Mouse (Mus musculus): ENCODE data around the gene Fhl2. TPM values are rescaled to one million over a fixed set of nuclear protein-coding genes. Genes with fewer than 3 reads are reported as not detected.

Fhl2 gene
- polyA plus RNA-seq, 1 experiment from 2014 or later: 22.4 TPM

GRCm38 (mm10) chr1:43186334-43186733 is 10.4 kb downstream of the Fhl2 start:
- no peaks in the 10 kb centered on the region for H3K36me3 ChIP-seq
- no peak overlapping the region for H3K9ac ChIP-seq
- H3K27ac ChIP-seq (replicated peaks): no peak overlapping the region
- no peaks in the 10 kb centered on the region for H3K27me3 ChIP-seq
- no peak for ATAC-seq (ENCODE audit: low read depth)
- H3K4me2 ChIP-seq: no peak overlapping the region
- H3K4me1 ChIP-seq (replicated peaks): 0 out of 2 replicates have a peak, but pooled peaks cover 4% of the 10 kb centered on the region
- no peaks in the 10 kb centered on the region for H3K9me3 ChIP-seq
- 8% methylated on average over 7 of the region's 7 CpGs for WGBS
- no peak overlapping the region for H3K4me3 ChIP-seq

GRCm38 (mm10) chr1:43180912-43181311 is 15.9 kb downstream of the Fhl2 start:
- Histone ChIP-seq H3K4me3 (no peak overlapping the region), H3K27me3 (no peaks in the 10 kb centered on the region), H3K27ac (replicated peaks) (no peak overlapping the region), H3K4me2 (no peak overlapping the region), H3K9me3 (no peaks in the 10 kb centered on the region), H3K9ac (no peak overlapping the region), H3K4me1 (replicated peaks) (0 out of 2 replicates have a peak, but pooled peaks cover 5% of the 10 kb centered on the region), H3K36me3 (no peaks in the 10 kb centered on the region)
- 85% methylated on average over 6 of the region's 6 CpGs for WGBS
- no peak for ATAC-seq (ENCODE audit: low read depth)

- H3K4me2 ChIP-seq: no peak overlapping the region
- H3K36me3 ChIP-seq: no peaks in the 10 kb centered on the region
- H3K9ac ChIP-seq: no peak overlapping the region
- 64% methylated on average over 1 of the region's 1 CpGs for WGBS
- H3K4me1 ChIP-seq (replicated peaks): 0 out of 2 replicates have a peak, but pooled peaks cover 5% of the 10 kb centered on the region
- H3K9me3 ChIP-seq: no peaks in the 10 kb centered on the region
- no peak for ATAC-seq (ENCODE audit: low read depth)
- H3K27ac ChIP-seq (replicated peaks): no peak overlapping the region
- no peak overlapping the region for H3K4me3 ChIP-seq
- H3K27me3 ChIP-seq: no peaks in the 10 kb centered on the region
Measured at GRCm38 (mm10) chr1:43178780-43179179, 18.0 kb downstream of the Fhl2 start.

GRCm38 (mm10) chr1:43178378-43178777 is 18.4 kb downstream of the Fhl2 start:
- Histone ChIP-seq H3K27ac (replicated peaks) (no peak overlapping the region), H3K9me3 (no peaks in the 10 kb centered on the region), H3K4me2 (no peak overlapping the region), H3K4me3 (no peak overlapping the region), H3K36me3 (no peaks in the 10 kb centered on the region), H3K9ac (no peak overlapping the region), H3K27me3 (no peaks in the 10 kb centered on the region), H3K4me1 (replicated peaks) (0 out of 2 replicates have a peak, but pooled peaks cover 5% of the 10 kb centered on the region)
- 88% methylated on average over 6 of the region's 6 CpGs for WGBS
- no peak for ATAC-seq (ENCODE audit: low read depth)

DNA sequence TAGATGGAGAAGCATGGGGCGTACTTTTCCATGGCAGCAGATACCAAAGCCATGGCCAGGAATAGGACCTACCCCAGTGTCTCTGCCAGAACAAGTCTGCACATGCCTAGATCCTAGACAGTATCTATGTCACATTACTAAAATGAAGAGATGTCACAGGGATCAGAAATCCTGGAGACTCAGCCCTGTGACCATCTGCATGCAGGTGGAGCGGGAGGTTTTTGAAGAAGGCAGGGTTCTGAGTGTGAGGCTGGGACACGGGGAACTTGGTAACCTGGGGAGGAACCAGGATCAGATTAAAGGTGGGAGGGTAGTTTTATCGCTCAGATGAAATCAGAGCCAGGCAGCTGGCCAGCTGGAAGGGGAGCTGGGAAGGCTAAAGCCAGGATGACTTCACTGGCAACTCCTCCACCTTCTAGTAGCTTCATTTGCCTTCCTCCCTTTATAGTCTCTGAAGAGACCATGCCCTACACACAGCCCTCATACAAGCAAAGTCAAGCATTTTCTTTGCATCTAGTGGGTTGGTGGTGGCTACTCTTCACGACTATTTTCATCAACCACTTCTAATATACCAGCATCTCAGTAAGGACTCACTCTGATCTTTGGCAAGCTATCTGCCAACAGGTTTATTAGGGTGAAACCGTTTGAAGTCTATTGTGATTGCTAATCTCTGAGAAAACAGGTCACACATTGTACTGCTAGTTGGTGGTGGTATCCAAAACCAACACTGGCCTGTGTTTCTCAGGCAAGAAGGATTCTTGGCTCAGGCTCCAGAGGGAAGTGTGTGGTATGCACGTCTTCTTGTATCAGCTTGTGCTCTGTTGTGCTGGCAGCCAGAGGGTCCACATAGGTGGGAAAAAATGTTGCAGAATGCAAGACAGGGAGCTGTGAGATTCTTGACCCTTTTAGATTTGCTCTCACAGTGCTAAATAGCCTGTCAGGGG is 23.2 kb downstream of the Fhl2 start:
- Histone ChIP-seq H3K27me3 (no peaks in the 10 kb centered on the region), H3K9me3 (no peaks in the 10 kb centered on the region), H3K9ac (no peak overlapping the region), H3K4me1 (replicated peaks) (0 out of 2 replicates have a peak, but pooled peaks cover 2% of the 10 kb centered on the region), H3K4me3 (no peak overlapping the region), H3K36me3 (no peaks in the 10 kb centered on the region), H3K4me2 (no peak overlapping the region), H3K27ac (replicated peaks) (no peak overlapping the region)
- ATAC-seq (ENCODE audit: low read depth): no peak
- 77% methylated on average over 7 of the region's 7 CpGs for WGBS

DNA sequence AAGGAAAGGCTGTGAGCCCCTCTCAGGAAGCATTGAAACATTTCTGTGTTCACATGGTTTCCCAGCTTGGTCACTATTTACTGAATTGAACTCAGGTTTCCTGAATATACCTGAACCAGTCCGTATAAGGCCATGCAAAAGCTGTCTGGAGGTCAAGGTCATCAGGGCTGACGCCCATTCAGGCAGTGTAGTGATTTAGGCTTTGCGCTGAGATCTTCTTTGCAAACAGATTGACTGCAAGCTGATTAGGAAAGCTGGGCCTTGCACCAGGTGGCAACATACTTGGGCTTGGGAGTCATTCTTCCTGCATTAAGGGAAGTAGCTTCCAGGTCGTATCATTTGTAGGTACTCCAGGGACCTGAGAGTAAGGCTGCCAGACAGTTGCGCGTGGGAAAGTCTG is 25.0 kb downstream of the Fhl2 start:
- Histone ChIP-seq H3K27me3 (no peaks in the 10 kb centered on the region), H3K9me3 (no peaks in the 10 kb centered on the region), H3K4me1 (replicated peaks) (no peaks in the 10 kb centered on the region), H3K4me2 (no peak overlapping the region), H3K27ac (replicated peaks) (no peak overlapping the region), H3K4me3 (no peak overlapping the region), H3K36me3 (no peaks in the 10 kb centered on the region), H3K9ac (no peak overlapping the region)
- WGBS: 92% methylated on average over 6 of the region's 6 CpGs
- ATAC-seq (ENCODE audit: low read depth): no peak

DNA sequence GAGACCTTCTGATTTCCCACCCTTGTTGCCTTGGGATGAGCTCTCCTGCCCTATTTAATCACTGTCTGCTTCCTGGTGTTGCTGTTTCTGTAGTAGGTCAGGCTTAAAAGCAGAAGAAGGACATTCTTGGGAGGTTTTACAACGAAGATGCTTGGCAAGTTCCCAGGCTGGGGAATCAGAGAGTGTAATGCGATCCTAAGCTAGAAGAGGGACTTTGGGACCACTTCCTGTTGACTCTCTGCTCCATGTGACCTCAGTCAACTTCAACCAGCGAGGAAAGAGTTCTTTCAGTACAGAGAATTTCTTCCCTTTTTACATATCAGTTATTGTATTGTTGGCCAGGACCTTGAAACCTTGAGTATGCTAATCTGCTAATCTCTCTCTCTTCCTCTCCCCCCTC is 25.7 kb downstream of the Fhl2 start:
- no peak overlapping the region for H3K9ac ChIP-seq
- H3K4me3 ChIP-seq: no peak overlapping the region
- ATAC-seq (ENCODE audit: low read depth): no peak
- H3K4me1 ChIP-seq (replicated peaks): no peaks in the 10 kb centered on the region
- H3K4me2 ChIP-seq: no peak overlapping the region
- no peaks in the 10 kb centered on the region for H3K27me3 ChIP-seq
- no peak overlapping the region for H3K27ac ChIP-seq (replicated peaks)
- no peaks in the 10 kb centered on the region for H3K9me3 ChIP-seq
- WGBS: 42% methylated on average over 3 of the region's 3 CpGs
- no peaks in the 10 kb centered on the region for H3K36me3 ChIP-seq

DNA sequence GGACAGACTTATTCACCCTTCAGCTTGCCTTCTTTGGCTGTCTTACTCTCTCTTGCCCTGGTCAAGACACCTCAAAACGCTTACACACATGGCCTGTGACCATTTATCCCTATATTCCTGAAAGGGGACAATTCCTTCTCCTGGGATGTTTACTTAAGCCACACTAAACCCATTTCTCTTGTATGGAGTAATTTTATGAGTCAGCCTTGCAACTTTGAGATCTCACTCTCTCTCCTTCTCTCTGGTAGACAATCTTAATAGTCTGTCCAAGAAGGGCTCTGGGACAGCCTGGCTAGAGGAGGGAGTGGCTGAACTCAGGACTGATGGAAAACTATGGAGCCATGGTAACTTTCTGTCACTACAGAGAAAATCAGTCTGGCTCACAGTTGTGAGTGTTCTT is 27.1 kb downstream of the Fhl2 start:
- no peak overlapping the region for H3K4me2 ChIP-seq
- no peaks in the 10 kb centered on the region for H3K4me1 ChIP-seq (replicated peaks)
- no peaks in the 10 kb centered on the region for H3K9me3 ChIP-seq
- H3K36me3 ChIP-seq: no peaks in the 10 kb centered on the region
- no peaks in the 10 kb centered on the region for H3K27me3 ChIP-seq
- no peak overlapping the region for H3K4me3 ChIP-seq
- no peak overlapping the region for H3K27ac ChIP-seq (replicated peaks)
- no peak overlapping the region for H3K9ac ChIP-seq
- 88% methylated on average over 1 of the region's 1 CpGs for WGBS
- ATAC-seq (ENCODE audit: low read depth): no peak

GRCm38 (mm10) chr1:43169227-43169626 is 27.6 kb downstream of the Fhl2 start:
- H3K4me1 ChIP-seq (replicated peaks): 0 out of 2 replicates have a peak, but pooled peaks cover under 1% of the 10 kb centered on the region
- H3K36me3 ChIP-seq: no peaks in the 10 kb centered on the region
- H3K27ac ChIP-seq (replicated peaks): no peak overlapping the region
- WGBS: 84% methylated on average over 7 of the region's 7 CpGs
- no peak for ATAC-seq (ENCODE audit: low read depth)
- H3K9me3 ChIP-seq: no peaks in the 10 kb centered on the region
- H3K9ac ChIP-seq: no peak overlapping the region
- H3K4me2 ChIP-seq: no peak overlapping the region
- H3K27me3 ChIP-seq: no peaks in the 10 kb centered on the region
- H3K4me3 ChIP-seq: no peak overlapping the region

DNA sequence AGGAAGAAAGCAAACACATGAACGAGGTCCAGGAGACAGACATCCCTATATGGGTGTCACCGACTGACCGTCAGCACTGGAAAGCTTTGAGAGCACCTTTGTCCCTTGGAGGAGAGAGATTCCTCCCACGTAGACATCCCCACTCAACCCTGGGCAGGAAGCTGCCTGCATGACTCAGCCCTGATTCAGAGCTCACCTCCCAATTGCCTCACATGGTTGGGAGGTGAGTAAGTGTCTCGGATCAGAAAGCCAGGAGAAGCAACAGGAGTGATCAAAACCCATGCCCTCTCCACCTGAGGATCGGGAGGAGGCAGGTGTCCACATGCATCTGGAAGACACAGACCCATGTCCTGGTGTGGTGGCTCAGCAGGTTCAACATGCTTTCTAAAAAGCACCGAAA is 28.2 kb downstream of the Fhl2 start:
- Histone ChIP-seq H3K4me1 (replicated peaks) (0 out of 2 replicates have a peak, but pooled peaks cover 5% of the 10 kb centered on the region), H3K9ac (no peak overlapping the region), H3K9me3 (no peaks in the 10 kb centered on the region), H3K27ac (replicated peaks) (no peak overlapping the region), H3K4me3 (no peak overlapping the region), H3K36me3 (no peaks in the 10 kb centered on the region), H3K4me2 (no peak overlapping the region), H3K27me3 (no peaks in the 10 kb centered on the region)
- 90% methylated on average over 7 of the region's 7 CpGs for WGBS
- ATAC-seq (ENCODE audit: low read depth): no peak

DNA sequence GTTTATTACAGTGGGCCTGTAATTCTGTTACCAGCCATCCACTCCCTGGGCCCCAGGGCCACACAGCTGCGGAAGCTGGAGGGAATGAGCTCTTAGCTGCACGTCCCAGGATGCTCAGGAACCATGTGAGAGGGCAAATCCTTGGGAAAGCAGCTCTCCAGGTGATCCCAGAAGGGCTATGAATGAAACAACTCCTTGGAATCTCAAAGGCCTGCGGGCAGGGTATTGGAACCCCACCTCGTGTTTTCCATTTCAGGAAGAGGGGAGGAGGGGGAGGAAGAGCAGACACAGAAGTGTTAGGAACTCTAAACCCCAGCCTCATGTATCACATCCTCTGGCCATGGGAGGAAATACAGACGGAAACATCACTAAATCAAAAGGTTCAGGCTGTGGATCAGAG is 28.8 kb downstream of the Fhl2 start:
- H3K4me2 ChIP-seq: no peak overlapping the region
- H3K9me3 ChIP-seq: no peaks in the 10 kb centered on the region
- no peaks in the 10 kb centered on the region for H3K27me3 ChIP-seq
- ATAC-seq (ENCODE audit: low read depth): no peak
- no peak overlapping the region for H3K27ac ChIP-seq (replicated peaks)
- 44% methylated on average over 5 of the region's 5 CpGs for WGBS
- H3K36me3 ChIP-seq: no peaks in the 10 kb centered on the region
- H3K9ac ChIP-seq: no peak overlapping the region
- H3K4me1 ChIP-seq (replicated peaks): peaks cover 9% of the 10 kb centered on the region
- H3K4me3 ChIP-seq: no peak overlapping the region

DNA sequence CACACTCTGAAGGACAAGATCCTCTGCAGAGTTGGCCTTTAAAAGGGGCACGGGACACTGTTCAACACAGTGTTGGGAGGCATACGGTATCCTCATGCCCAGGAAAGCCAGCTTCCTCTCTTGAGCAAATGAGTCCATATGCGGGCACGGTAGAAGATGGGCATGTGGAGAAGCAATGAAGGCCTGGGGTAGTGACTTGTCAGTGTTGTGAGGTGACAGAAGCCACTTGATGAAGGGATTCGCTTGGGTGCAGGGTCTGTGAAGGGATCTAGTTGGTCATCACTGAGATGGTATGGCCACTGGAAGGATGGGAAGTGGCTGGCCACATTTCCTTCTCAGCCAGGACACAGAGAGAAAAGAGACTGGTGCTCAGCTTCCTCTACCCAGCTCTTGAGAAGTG is 32.2 kb downstream of the Fhl2 start:
- no peaks in the 10 kb centered on the region for H3K9me3 ChIP-seq
- no peak overlapping the region for H3K4me2 ChIP-seq
- H3K36me3 ChIP-seq: no peaks in the 10 kb centered on the region
- H3K4me3 ChIP-seq: no peak overlapping the region
- 97% methylated on average over 5 of the region's 5 CpGs for WGBS
- H3K9ac ChIP-seq: no peak overlapping the region
- H3K4me1 ChIP-seq (replicated peaks): peaks cover 16% of the 10 kb centered on the region
- ATAC-seq (ENCODE audit: low read depth): no peak
- H3K27me3 ChIP-seq: peaks cover 4% of the 10 kb centered on the region; the same call in 1 of the 2 replicates
- no peak overlapping the region for H3K27ac ChIP-seq (replicated peaks)

Measured in neural tube, embryonic 13.5 days (tissue).